Mouse (Mus musculus) stomach, postnatal 0 days (tissue): ENCODE data around the gene Cd44.

Experiments used
- CTCF ChIP-seq: IDR thresholded peaks from 2 replicates; pipeline ENCODE4 v1.5.1; 2016; ENCODE audit warnings: antibody characterized with exemption, low read depth, mild to moderate bottlenecking, moderate library complexity
- EP300 ChIP-seq: optimal IDR thresholded peaks from 2 replicates; pipeline ENCODE3; 2016; ENCODE audit warnings: antibody characterized with exemption

- TF ChIP-seq CTCF: no peak
- no peak for TF ChIP-seq EP300
Observed at GRCm38 (mm10) chr2:102774700-102775099, 126.8 kb downstream of the Cd44 start.
